Mouse (Mus musculus) CH12F3 (cell line): ENCODE measurements around the gene Psmd11.
"Not testable (repeated sequence)": the region's sequence is repeated elsewhere in the genome, so short reads cannot be mapped to it uniquely, and the experiment has no call there.

Experiments
- in situ Hi-C: fragments of 300-500 bp; cut with MboI; formaldehyde crosslinking; loops from 2 replicates; pipeline ENCODE4 v1.14.3; 2020; ENCODE audit warnings: low sequenced_read_pairs

Psmd11 gene

GRCm38 (mm10) chr11:80428381-80429008 is at the start of gene Psmd11:
Gene Psmd11 (plus strand): TSS chr11:80428615.
- in situ Hi-C loops, result no loop called here

GRCm38 (mm10) chr11:80379184-80379583 is 49.2 kb upstream of the Psmd11 start:
- in situ Hi-C loops, result loop anchor here (25.0 kb wide), 1 partner anchor 367 kb away; no protein-coding TSS in a partner anchor

- in situ Hi-C loops, result loop anchor here (25.0 kb wide), 1 partner anchor 370 kb away; no protein-coding TSS in a partner anchor
These were observed 45.8 kb upstream of the Psmd11 start for GRCm38 (mm10) chr11:80382626-80383018.

GRCm38 (mm10) chr11:80383019-80383625 is 45.3 kb upstream of the Psmd11 start, which contains the start of gene Zfp207:
Gene Zfp207 (plus strand): TSS chr11:80383279.
- in situ Hi-C loops, result loop anchor here (25.0 kb wide), 1 partner anchor 371 kb away; no protein-coding TSS in a partner anchor

- in situ Hi-C loops, result loop anchor here (25.0 kb wide), 1 partner anchor 371 kb away; no protein-coding TSS in a partner anchor
These were observed 44.8 kb upstream of the Psmd11 start for GRCm38 (mm10) chr11:80383626-80384046.

GRCm38 (mm10) chr11:80384461-80384860 is 44.0 kb upstream of the Psmd11 start:
- in situ Hi-C loops, result loop anchor here (25.0 kb wide), 1 partner anchor 372 kb away; no protein-coding TSS in a partner anchor

- in situ Hi-C loops, result loop anchor here (25.0 kb wide), 1 partner anchor 373 kb away; no protein-coding TSS in a partner anchor
These were observed 43.4 kb upstream of the Psmd11 start for GRCm38 (mm10) chr11:80385055-80385454.

GRCm38 (mm10) chr11:80386790-80387189 is 41.6 kb upstream of the Psmd11 start:
- in situ Hi-C loops, result loop anchor here (25.0 kb wide), 1 partner anchor 374 kb away; no protein-coding TSS in a partner anchor

GRCm38 (mm10) chr11:80389885-80390284 is 38.5 kb upstream of the Psmd11 start:
- in situ Hi-C loops, result loop anchor here (25.0 kb wide), 1 partner anchor 378 kb away; no protein-coding TSS in a partner anchor

- in situ Hi-C loops, result loop anchor here (25.0 kb wide), 1 partner anchor 379 kb away; no protein-coding TSS in a partner anchor
These were observed 36.9 kb upstream of the Psmd11 start for GRCm38 (mm10) chr11:80391407-80392120.

- in situ Hi-C loops, result loop anchor here (25.0 kb wide), 1 partner anchor 384 kb away; no protein-coding TSS in a partner anchor
These were observed 32.5 kb upstream of the Psmd11 start for GRCm38 (mm10) chr11:80395930-80396329.

GRCm38 (mm10) chr11:80396617-80397016 is 31.8 kb upstream of the Psmd11 start:
- in situ Hi-C loops, result loop anchor here (25.0 kb wide), 1 partner anchor 384 kb away; no protein-coding TSS in a partner anchor

- in situ Hi-C loops, result not testable (repeated sequence)
These were observed 20.5 kb upstream of the Psmd11 start for GRCm38 (mm10) chr11:80407878-80408277.

GRCm38 (mm10) chr11:80410377-80410776 is 18.0 kb upstream of the Psmd11 start:
- in situ Hi-C loops, result no loop called here

- in situ Hi-C loops, result no loop called here
These were observed 11.3 kb upstream of the Psmd11 start for GRCm38 (mm10) chr11:80417085-80417484.

- in situ Hi-C loops, result no loop called here
These were observed 8.7 kb upstream of the Psmd11 start for GRCm38 (mm10) chr11:80419743-80420142.

- in situ Hi-C loops, result no loop called here
These were observed 8.0 kb upstream of the Psmd11 start for GRCm38 (mm10) chr11:80420202-80420984.

- in situ Hi-C loops, result no loop called here
These were observed 6.9 kb upstream of the Psmd11 start for GRCm38 (mm10) chr11:80421421-80422047.

- in situ Hi-C loops, result no loop called here
These were observed 3.7 kb upstream of the Psmd11 start for GRCm38 (mm10) chr11:80424691-80425090.
